Comparison of ENCODE assay signal across 15 mouse cellular contexts in genomic region chr2:80409893-80410574, GRCm38 (mm10). TPM values are rescaled to one million over a fixed set of nuclear protein-coding genes. Genes with fewer than 3 reads are reported as not detected.
DNase-seq lines count a peak whose midpoint lies in the region; ATAC-seq and TF ChIP-seq lines count a peak whose summit lies in the region.
"Had no signal": no experiment of that assay in that cellular context is flagged by ENCODE, and none has a peak within 500 bp of the region (broad histone marks: within the 10 kb centered on the region; RNA-seq: fewer than 3 reads in every experiment).

No protein-coding gene starts in this region.

- 0 out of 2 replicates have a peak, but pooled peaks have one; percentile 53 for ATAC-seq in hindbrain, embryonic 11.5 days (ENCODE audit: low FRiP score)
- no peak for ATAC-seq in hindbrain, postnatal 0 days
- ATAC-seq in embryonic facial prominence, embryonic 13.5 days (ENCODE audit: insufficient number of reproducible peaks, insufficient read depth, low FRiP score, low TSS enrichment, low read depth), result peak; percentile 68
- peak; percentile 80; the same call in 1 of the 2 replicates for ATAC-seq in kidney, postnatal 0 days (replicated peaks; ENCODE audit: low FRiP score, low read depth)
- ATAC-seq in neural tube, embryonic 11.5 days (ENCODE audit: insufficient read depth, low FRiP score, low TSS enrichment), result peak; percentile 74; the same call in 1 of the 2 replicates

- 58% methylated on average over 12 of the region's 12 CpGs for WGBS in hindbrain, embryonic 11.5 days
- WGBS in hindbrain, postnatal 0 days, result 67% methylated on average over 12 of the region's 12 CpGs
- 24% methylated on average over 12 of the region's 12 CpGs for WGBS in embryonic facial prominence, embryonic 13.5 days
- 28% methylated on average over 12 of the region's 12 CpGs for WGBS in kidney, postnatal 0 days
- WGBS in neural tube, embryonic 11.5 days, result 55% methylated on average over 12 of the region's 12 CpGs
- WGBS in heart, adult 2 months, result 82% methylated on average over 12 of the region's 12 CpGs

- peak; percentile 49 for DNase-seq in hindbrain, embryonic 11.5 days (ENCODE audit: low spot score)
- DNase-seq in hindbrain, postnatal 0 days (ENCODE audit: low spot score), result no peak
- peak; percentile 61 for DNase-seq in kidney, postnatal 0 days (ENCODE audit: low spot score)
- DNase-seq in neural tube, embryonic 11.5 days (ENCODE audit: low spot score), result peak; percentile 56
- DNase-seq in layer of hippocampus, postnatal 36 days, result no peak
- no peak for DNase-seq in left cerebral cortex, adult 11 months (ENCODE audit: low spot score)
- DNase-seq in heart, adult 2 months, result no peak
- DNase-seq: adrenal gland, postnatal 10 days; gastrocnemius, adult 2 months; right cerebral cortex, postnatal 14 days; thymus, postnatal 36 days had no signal

- H3K27ac ChIP-seq in hindbrain, embryonic 11.5 days (ENCODE audit: low read depth, low read length), result no peak overlapping the region
- H3K27ac ChIP-seq in hindbrain, postnatal 0 days, result no peak overlapping the region
- H3K27ac ChIP-seq in embryonic facial prominence, embryonic 13.5 days, result peak overlapping the region; percentile 74
- no peak overlapping the region for H3K27ac ChIP-seq in kidney, postnatal 0 days
- H3K27ac ChIP-seq in neural tube, embryonic 11.5 days (ENCODE audit: low read depth, low read length), result no peak overlapping the region
- no peak overlapping the region for H3K27ac ChIP-seq in heart, adult 2 months
- H3K27ac ChIP-seq: gastrocnemius, adult 2 months; neural tube, embryonic 13.5 days; stomach, embryonic 15.5 days had no signal

- no peak for TF ChIP-seq POLR2A in heart, adult 2 months (IDR thresholded peaks at IDR 0.05; ENCODE audit: insufficient read depth, low read depth, low read length)

- no peak overlapping the region for H3K9ac ChIP-seq in hindbrain, embryonic 11.5 days (ENCODE audit: low read depth, low read length)
- no peak overlapping the region for H3K9ac ChIP-seq in hindbrain, postnatal 0 days (replicated peaks; ENCODE audit: low read length)
- no peak overlapping the region for H3K9ac ChIP-seq in embryonic facial prominence, embryonic 13.5 days
- H3K9ac ChIP-seq in kidney, postnatal 0 days (ENCODE audit: low read depth, low read length), result no peak overlapping the region
- H3K9ac ChIP-seq in neural tube, embryonic 11.5 days (ENCODE audit: low read length), result no peak overlapping the region
- H3K9ac ChIP-seq in heart, adult 2 months (ENCODE audit: low read depth, low read length), result no peak overlapping the region
- H3K9ac ChIP-seq: neural tube, embryonic 13.5 days; stomach, embryonic 15.5 days had no signal

- intact Hi-C loops in heart, adult 2 months (cut with DNase I), result no loop called here

- H3K36me3 ChIP-seq in hindbrain, embryonic 11.5 days (ENCODE audit: control insufficient read depth, insufficient read depth, low read length), result no peaks in the 10 kb centered on the region
- H3K36me3 ChIP-seq in hindbrain, postnatal 0 days (ENCODE audit: insufficient read depth, low read length), result no peaks in the 10 kb centered on the region
- no peaks in the 10 kb centered on the region for H3K36me3 ChIP-seq in embryonic facial prominence, embryonic 13.5 days
- H3K36me3 ChIP-seq in kidney, postnatal 0 days (ENCODE audit: insufficient read depth, low read length), result no peaks in the 10 kb centered on the region
- H3K36me3 ChIP-seq in neural tube, embryonic 11.5 days (ENCODE audit: control insufficient read depth, insufficient read depth, low read length), result no peaks in the 10 kb centered on the region
- H3K36me3 ChIP-seq in heart, adult 2 months (ENCODE audit: control insufficient read depth, insufficient read depth, low read length), result no peaks in the 10 kb centered on the region
- H3K36me3 ChIP-seq: neural tube, embryonic 13.5 days; stomach, embryonic 15.5 days had no signal

- no peaks in the 10 kb centered on the region for H3K4me1 ChIP-seq in hindbrain, embryonic 11.5 days (replicated peaks; ENCODE audit: control insufficient read depth, insufficient read depth, low read length)
- no peaks in the 10 kb centered on the region for H3K4me1 ChIP-seq in hindbrain, postnatal 0 days (ENCODE audit: insufficient read depth, low read length)
- peaks cover 61% of the 10 kb centered on the region for H3K4me1 ChIP-seq in embryonic facial prominence, embryonic 13.5 days
- H3K4me1 ChIP-seq in kidney, postnatal 0 days (replicated peaks; ENCODE audit: insufficient read depth, low read length), result no peaks in the 10 kb centered on the region
- peaks cover 5% of the 10 kb centered on the region; the same call in 1 of the 2 replicates for H3K4me1 ChIP-seq in neural tube, embryonic 11.5 days (ENCODE audit: control insufficient read depth, insufficient read depth, low read length)
- H3K4me1 ChIP-seq in heart, adult 2 months (ENCODE audit: control insufficient read depth, insufficient read depth, low read length), result no peaks in the 10 kb centered on the region; the same call in 1 of the 2 replicates
- H3K4me1 ChIP-seq: stomach, embryonic 15.5 days had no signal

- H3K79me2 ChIP-seq in heart, adult 2 months (replicated peaks; ENCODE audit: control insufficient read depth, insufficient read depth, low read length), result no peaks in the 10 kb centered on the region

- no peaks in the 10 kb centered on the region for H3K9me3 ChIP-seq in hindbrain, embryonic 11.5 days (ENCODE audit: control insufficient read depth, low read length)
- H3K9me3 ChIP-seq in hindbrain, postnatal 0 days (ENCODE audit: low read length), result no peaks in the 10 kb centered on the region
- no peaks in the 10 kb centered on the region for H3K9me3 ChIP-seq in embryonic facial prominence, embryonic 13.5 days
- H3K9me3 ChIP-seq in kidney, postnatal 0 days (replicated peaks; ENCODE audit: low read length), result no peaks in the 10 kb centered on the region
- no peaks in the 10 kb centered on the region for H3K9me3 ChIP-seq in neural tube, embryonic 11.5 days (ENCODE audit: control insufficient read depth, low read length)
- H3K9me3 ChIP-seq: neural tube, embryonic 13.5 days; stomach, embryonic 15.5 days had no signal

- no peaks in the 10 kb centered on the region for H3K27me3 ChIP-seq in hindbrain, embryonic 11.5 days (ENCODE audit: control insufficient read depth, insufficient read depth, low read length)
- no peaks in the 10 kb centered on the region for H3K27me3 ChIP-seq in hindbrain, postnatal 0 days (ENCODE audit: insufficient read depth, low read length)
- H3K27me3 ChIP-seq in embryonic facial prominence, embryonic 13.5 days, result no peaks in the 10 kb centered on the region
- no peaks in the 10 kb centered on the region for H3K27me3 ChIP-seq in kidney, postnatal 0 days (ENCODE audit: insufficient read depth, low read length)
- no peaks in the 10 kb centered on the region for H3K27me3 ChIP-seq in neural tube, embryonic 11.5 days (ENCODE audit: control insufficient read depth, insufficient read depth, low read length)
- H3K27me3 ChIP-seq in heart, adult 2 months (ENCODE audit: control insufficient read depth, insufficient read depth, low read length), result no peaks in the 10 kb centered on the region
- H3K27me3 ChIP-seq: stomach, embryonic 15.5 days had no signal

- H3K4me3 ChIP-seq in hindbrain, embryonic 11.5 days (ENCODE audit: low read depth, low read length), result no peak overlapping the region
- H3K4me3 ChIP-seq in hindbrain, postnatal 0 days (ENCODE audit: low read length), result no peak overlapping the region
- H3K4me3 ChIP-seq in embryonic facial prominence, embryonic 13.5 days, result no peak overlapping the region
- no peak overlapping the region for H3K4me3 ChIP-seq in kidney, postnatal 0 days (replicated peaks; ENCODE audit: low read depth, low read length)
- H3K4me3 ChIP-seq in neural tube, embryonic 11.5 days (ENCODE audit: low read depth, low read length), result no peak overlapping the region
- no peak overlapping the region for H3K4me3 ChIP-seq in heart, adult 2 months
- H3K4me3 ChIP-seq: gastrocnemius, adult 2 months; neural tube, embryonic 13.5 days; stomach, embryonic 15.5 days had no signal

- no peak for TF ChIP-seq CTCF in hindbrain, postnatal 0 days (IDR thresholded peaks at IDR 0.05; ENCODE audit: low read depth)
- no peak for TF ChIP-seq CTCF in kidney, postnatal 0 days (IDR thresholded peaks at IDR 0.05; ENCODE audit: low read depth)
- TF ChIP-seq CTCF in heart, adult 2 months (IDR thresholded peaks at IDR 0.05), result no peak

- no peak for TF ChIP-seq EP300 in heart, adult 2 months (IDR thresholded peaks at IDR 0.05; ENCODE audit: insufficient read depth, low read depth, low read length)

- no peak overlapping the region for H3K4me2 ChIP-seq in hindbrain, embryonic 11.5 days (replicated peaks; ENCODE audit: low read depth, low read length)
- no peak overlapping the region for H3K4me2 ChIP-seq in hindbrain, postnatal 0 days (ENCODE audit: low read depth, low read length)
- H3K4me2 ChIP-seq in embryonic facial prominence, embryonic 13.5 days, result peak overlapping the region; percentile 21; the same call in 1 of the 2 replicates
- H3K4me2 ChIP-seq in kidney, postnatal 0 days (ENCODE audit: low read length), result no peak overlapping the region
- no peak overlapping the region for H3K4me2 ChIP-seq in neural tube, embryonic 11.5 days (ENCODE audit: low read depth)
- H3K4me2 ChIP-seq: neural tube, embryonic 13.5 days; stomach, embryonic 15.5 days had no signal

RNA-seq across cellular contexts. Expression of gene Frzb, which starts 37.4 kb away (rescaled TPM):
- 35.7 and 43.1 TPM in 2 replicates for polyA plus RNA-seq in hindbrain, embryonic 11.5 days (2014; fragmentation: Nextera tagmentation; extraction: Ambion mirVana)
- 9.5 and 10.6 TPM in 2 replicates for total RNA-seq in hindbrain, postnatal 0 days (2014; rRNA removed)
- polyA plus RNA-seq in hindbrain, postnatal 0 days (2015; fragmentation: Nextera tagmentation; extraction: Ambion mirVana), result 9.3 and 9.9 TPM in 2 replicates
- polyA plus RNA-seq in embryonic facial prominence, embryonic 13.5 days (2015; fragmentation: Nextera tagmentation; extraction: Ambion mirVana), result 34.6 and 49.5 TPM in 2 replicates
- 23.5 and 24.3 TPM in 2 replicates for polyA plus RNA-seq in kidney, postnatal 0 days (2015; fragmentation: Nextera tagmentation; extraction: Ambion mirVana)
- polyA plus RNA-seq in neural tube, embryonic 11.5 days (2014; fragmentation: Nextera tagmentation; extraction: Ambion mirVana), result 51.0 and 54.6 TPM in 2 replicates
- 10 to 100 TPM; 34.4 to 37.4 TPM for total RNA-seq in layer of hippocampus, postnatal 36 days (2021)
- total RNA-seq in heart, adult 2 months (2021), result 1 to 10 TPM; 5.7 to 6.0 TPM
- 2.8 and 4.6 TPM in 2 replicates for polyA plus RNA-seq in heart, adult 2 months (2012; rRNA removed)
- total RNA-seq: megakaryocyte progenitor cell, adult 5-6 weeks had no signal

Comparison
In these comparisons a context has a peak if more than half of its experiments do, and no peak if none do; other contexts are left out.
1. DNase-seq: peak in hindbrain, embryonic 11.5 days (single experiment), kidney, postnatal 0 days (single experiment) and neural tube, embryonic 11.5 days (single experiment); none in hindbrain, postnatal 0 days (single experiment), layer of hippocampus, postnatal 36 days (0 of 2), left cerebral cortex, adult 11 months (single experiment) and heart, adult 2 months (0 of 2).